Mouse (Mus musculus): ENCODE measurements at regions not wholly inside any gene's neighbourhood (a gene's known extent, or its start where the extent isn't known, plus 50 kb on each side); places are given as distances from the start of the nearest gene placed in this dataset.

DNA sequence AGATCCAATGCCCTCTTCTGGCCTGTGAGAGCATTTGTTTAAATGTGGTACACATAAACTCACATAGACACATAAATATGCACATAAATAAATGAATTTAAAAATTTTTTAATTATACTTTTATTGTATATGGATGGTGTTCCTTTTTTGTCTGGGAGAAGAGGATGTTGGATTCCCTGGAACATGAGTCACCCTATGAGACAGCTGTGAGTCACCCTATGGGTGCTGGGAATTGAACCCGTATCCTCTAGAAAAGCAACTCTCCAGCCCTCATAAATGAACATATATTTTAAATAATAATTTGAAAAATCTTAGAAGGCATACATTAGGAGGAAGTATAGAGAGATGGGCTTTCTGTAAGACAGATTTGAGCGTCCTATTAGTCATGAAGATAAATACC, 76.1 kb upstream of the Dynlt3 start:
- no peaks in the 10 kb centered on the region for H3K27me3 ChIP-seq
- 87% methylated on average over 2 of the region's 2 CpGs for WGBS
- H3K9ac ChIP-seq = no peak overlapping the region
- H3K4me3 ChIP-seq = no peak overlapping the region
- H3K4me2 ChIP-seq (replicated peaks) = no peak overlapping the region
- H3K36me3 ChIP-seq = no peaks in the 10 kb centered on the region
- ATAC-seq (ENCODE audit: insufficient number of reproducible peaks, insufficient read depth, low FRiP score, low TSS enrichment) = no peak
- H3K4me1 ChIP-seq = no peaks in the 10 kb centered on the region
- H3K9me3 ChIP-seq = no peaks in the 10 kb centered on the region
- H3K27ac ChIP-seq = no peak overlapping the region

DNA sequence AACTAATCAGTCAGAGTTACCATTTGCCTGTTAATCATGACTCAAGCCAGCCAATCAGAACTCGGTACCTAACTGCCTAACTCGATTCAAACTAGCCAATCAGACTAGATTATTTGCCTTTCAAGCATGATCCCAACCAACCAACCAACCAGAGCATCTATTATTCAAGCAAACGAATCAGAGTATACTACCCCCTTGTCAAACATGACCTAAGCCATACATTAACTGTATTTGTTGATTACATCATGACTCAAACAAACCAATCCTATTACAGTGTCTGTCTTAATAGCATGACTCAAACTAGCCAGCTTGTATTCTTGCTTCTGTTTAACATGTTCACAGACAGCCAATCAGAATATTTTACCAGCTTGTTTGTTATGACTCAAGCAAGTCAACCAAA, 79.7 kb upstream of the Dynlt3 start:
- Histone ChIP-seq H3K4me2 (replicated peaks) (no peak overlapping the region), H3K9me3 (no peaks in the 10 kb centered on the region), H3K27ac (no peak overlapping the region), H3K36me3 (no peaks in the 10 kb centered on the region), H3K4me1 (no peaks in the 10 kb centered on the region), H3K9ac (no peak overlapping the region), H3K4me3 (no peak overlapping the region), H3K27me3 (no peaks in the 10 kb centered on the region)
- WGBS = 78% methylated on average over 3 of the region's 3 CpGs
- no peak for ATAC-seq (ENCODE audit: insufficient number of reproducible peaks, insufficient read depth, low FRiP score, low TSS enrichment)

DNA sequence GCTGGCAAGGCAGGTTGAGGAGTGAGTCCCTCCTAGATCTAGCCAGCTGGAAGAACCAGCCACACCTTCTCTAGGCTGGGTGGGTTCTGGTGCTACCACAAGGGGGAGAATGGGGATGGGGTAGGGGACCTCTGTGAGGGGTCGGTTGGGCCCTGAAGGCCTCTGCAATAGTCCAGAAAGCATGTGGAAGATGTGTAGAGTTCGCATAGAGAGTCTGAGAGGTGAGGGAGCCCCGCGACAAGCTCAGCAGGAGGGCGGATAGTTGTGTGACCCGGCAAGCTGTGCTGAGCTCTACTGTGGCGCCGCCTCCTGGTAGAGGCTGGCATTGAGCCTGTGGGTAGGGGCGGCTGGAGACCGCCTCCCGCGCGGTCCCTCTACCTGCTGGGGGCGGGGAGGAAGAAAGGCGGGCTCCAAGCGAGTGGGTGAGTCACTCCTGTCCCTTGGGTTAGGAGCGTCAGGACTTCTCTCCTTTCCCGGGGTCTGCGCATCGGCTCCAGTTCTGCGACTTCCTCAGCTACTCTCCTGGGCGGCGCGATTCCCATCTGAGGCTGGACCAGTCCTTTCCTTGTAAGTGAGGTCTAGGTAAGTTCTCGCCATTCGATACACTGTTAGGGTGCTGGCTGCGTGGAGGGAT, 84.6 kb upstream of the Dynlt3 start:
- H3K4me3 ChIP-seq = peak overlapping the region; percentile 32
- 21% methylated on average over 23 of the region's 27 CpGs for WGBS
- no peaks in the 10 kb centered on the region for H3K27me3 ChIP-seq
- no peaks in the 10 kb centered on the region for H3K9me3 ChIP-seq
- no peak overlapping the region for H3K27ac ChIP-seq
- H3K4me2 ChIP-seq (replicated peaks) = peak overlapping the region; percentile 46
- H3K9ac ChIP-seq = no peak overlapping the region
- 0 out of 2 replicates have a peak, but pooled peaks have one; percentile 22 for ATAC-seq (ENCODE audit: insufficient number of reproducible peaks, insufficient read depth, low FRiP score, low TSS enrichment)
- H3K4me1 ChIP-seq = no peaks in the 10 kb centered on the region
- no peaks in the 10 kb centered on the region for H3K36me3 ChIP-seq

DNA sequence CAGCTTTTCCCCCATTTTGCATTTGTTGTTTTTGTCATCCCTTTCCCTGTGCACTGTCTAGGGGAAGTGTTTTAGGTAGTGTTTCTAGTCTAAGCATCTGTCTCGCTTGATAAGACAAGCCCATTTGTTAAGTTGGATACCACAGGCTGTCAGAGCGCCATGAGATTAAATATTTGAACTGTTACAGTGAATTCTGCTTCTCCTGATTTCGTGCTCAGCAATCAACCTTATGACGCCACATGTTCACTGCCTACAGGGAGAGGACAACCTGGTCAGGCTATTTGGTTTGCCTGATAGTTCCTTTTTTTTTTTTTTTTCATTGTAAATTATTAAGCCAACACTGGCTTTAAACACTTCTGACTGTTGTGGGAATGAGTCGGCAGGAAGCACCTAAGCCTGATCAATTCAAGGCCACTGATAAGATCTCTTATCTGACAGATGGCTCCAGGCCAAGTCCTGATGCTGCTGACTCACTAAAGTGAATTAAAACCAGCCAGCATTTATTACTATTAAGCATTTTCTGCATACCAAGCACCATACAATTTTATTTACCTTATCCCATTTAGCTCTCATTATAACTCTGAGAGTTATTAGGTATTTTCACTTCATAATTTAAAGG, 90.3 kb upstream of the Dynlt3 start:
- H3K9ac ChIP-seq = no peak overlapping the region
- ATAC-seq (ENCODE audit: insufficient number of reproducible peaks, insufficient read depth, low FRiP score, low TSS enrichment) = no peak
- no peaks in the 10 kb centered on the region for H3K36me3 ChIP-seq
- no peaks in the 10 kb centered on the region for H3K9me3 ChIP-seq
- H3K4me3 ChIP-seq = no peak overlapping the region
- no peak overlapping the region for H3K4me2 ChIP-seq (replicated peaks)
- no peaks in the 10 kb centered on the region for H3K4me1 ChIP-seq
- 68% methylated on average over 5 of the region's 5 CpGs for WGBS
- H3K27me3 ChIP-seq = no peaks in the 10 kb centered on the region
- H3K27ac ChIP-seq = no peak overlapping the region

DNA sequence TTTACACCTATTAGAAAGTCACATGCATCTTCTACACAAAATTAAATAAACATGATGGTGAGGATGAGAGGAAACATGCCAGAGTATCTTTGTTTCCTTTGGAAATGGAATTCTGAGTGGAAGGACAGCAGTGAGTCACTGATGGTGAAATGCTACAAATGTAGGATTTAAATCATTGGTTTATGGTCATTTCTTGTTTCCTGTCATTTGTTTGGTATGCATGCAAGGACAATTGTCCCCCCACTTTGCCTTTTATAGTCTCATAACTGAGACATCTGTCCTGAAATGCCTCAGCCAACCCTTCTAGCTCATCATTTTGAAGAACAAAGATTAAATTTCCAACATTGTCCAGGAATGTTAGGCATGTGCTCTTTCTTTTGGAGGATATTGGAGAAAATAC, 77.2 kb upstream of the Hypm start:
- H3K36me3 ChIP-seq = no peaks in the 10 kb centered on the region
- H3K4me1 ChIP-seq = no peaks in the 10 kb centered on the region
- H3K9ac ChIP-seq = no peak overlapping the region
- no peaks in the 10 kb centered on the region for H3K27me3 ChIP-seq
- no peak overlapping the region for H3K4me3 ChIP-seq
- H3K27ac ChIP-seq = no peak overlapping the region
- H3K4me2 ChIP-seq (replicated peaks) = no peak overlapping the region
- ATAC-seq (ENCODE audit: insufficient number of reproducible peaks, insufficient read depth, low FRiP score, low TSS enrichment) = no peak
- no peaks in the 10 kb centered on the region for H3K9me3 ChIP-seq

DNA sequence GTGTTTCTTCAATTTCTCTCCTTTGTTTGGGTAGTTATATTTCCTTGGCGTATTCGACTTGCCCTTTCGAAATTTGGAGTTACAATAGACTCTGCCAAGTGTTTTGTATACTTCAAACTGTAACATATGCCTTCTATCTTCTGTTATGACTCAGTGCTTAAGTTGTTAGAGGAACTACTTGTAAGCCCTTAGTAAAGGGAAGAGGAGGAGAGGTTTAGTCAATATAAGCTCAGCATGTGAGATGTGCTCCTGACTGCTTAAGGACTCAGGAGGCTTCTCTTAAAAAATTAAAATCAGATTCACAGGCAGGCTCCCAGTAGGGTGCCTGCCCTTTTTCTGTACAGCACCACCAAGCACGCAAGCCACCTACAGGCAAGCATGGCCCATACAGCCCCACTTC, 69.2 kb upstream of the Hypm start:
- Histone ChIP-seq H3K36me3 (no peaks in the 10 kb centered on the region), H3K4me2 (replicated peaks) (no peak overlapping the region), H3K27ac (no peak overlapping the region), H3K4me3 (no peak overlapping the region), H3K4me1 (no peaks in the 10 kb centered on the region), H3K9ac (no peak overlapping the region), H3K9me3 (no peaks in the 10 kb centered on the region), H3K27me3 (no peaks in the 10 kb centered on the region)
- 87% methylated on average over 4 of the region's 4 CpGs for WGBS
- ATAC-seq (ENCODE audit: insufficient number of reproducible peaks, insufficient read depth, low FRiP score, low TSS enrichment) = no peak

DNA sequence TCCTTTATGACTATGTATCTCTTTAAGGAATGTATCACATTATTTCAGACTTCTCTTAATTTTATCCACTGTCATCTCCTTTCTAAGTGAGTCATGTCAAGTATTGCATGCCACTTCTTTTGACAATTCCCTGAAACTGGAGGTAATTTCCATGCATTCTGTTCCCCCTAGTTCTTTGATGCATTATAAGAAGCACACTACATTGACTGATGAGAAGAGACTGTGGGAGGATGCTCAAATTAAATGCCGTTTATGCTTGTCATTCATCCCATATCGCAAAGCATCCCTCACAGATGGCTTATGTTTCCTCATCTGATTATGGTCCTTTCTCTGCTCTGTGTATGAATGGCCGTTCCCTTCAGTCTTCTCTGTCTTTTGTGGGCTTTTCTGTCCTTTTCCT, 57.2 kb upstream of the Hypm start:
- H3K27ac ChIP-seq = no peak overlapping the region
- H3K4me2 ChIP-seq (replicated peaks) = no peak overlapping the region
- 70% methylated on average over 3 of the region's 3 CpGs for WGBS
- H3K4me1 ChIP-seq = no peaks in the 10 kb centered on the region
- H3K9me3 ChIP-seq = no peaks in the 10 kb centered on the region
- no peaks in the 10 kb centered on the region for H3K36me3 ChIP-seq
- ATAC-seq (ENCODE audit: insufficient number of reproducible peaks, insufficient read depth, low FRiP score, low TSS enrichment) = no peak
- H3K27me3 ChIP-seq = no peaks in the 10 kb centered on the region
- H3K4me3 ChIP-seq = no peak overlapping the region
- no peak overlapping the region for H3K9ac ChIP-seq
